20 mouse cellular contexts compared by ENCODE assay signal in the genomic region with DNA sequence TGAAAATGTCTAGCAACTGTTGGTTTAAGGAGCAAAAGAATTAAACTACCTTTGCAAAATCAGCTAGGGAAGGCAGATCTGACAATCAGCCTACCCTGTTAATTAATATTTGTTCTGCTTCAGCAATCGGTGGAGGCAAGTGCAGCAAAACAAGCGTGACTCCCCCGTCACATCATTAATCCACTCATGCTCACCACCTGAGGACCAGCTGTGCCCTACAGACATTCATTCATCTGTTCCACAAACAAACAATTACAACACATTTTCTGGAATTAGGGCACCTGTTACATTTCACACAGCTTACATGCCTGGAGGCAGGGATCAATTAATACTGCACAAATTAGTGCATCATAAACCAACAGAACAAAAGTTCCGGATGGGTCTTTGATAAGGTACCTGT.
DNase-seq lines count a peak whose midpoint lies in the region; ATAC-seq and TF ChIP-seq lines count a peak whose summit lies in the region.
"Had no signal": no experiment of that assay in that cellular context is flagged by ENCODE, and none has a peak within 500 bp of the region (broad histone marks: within the 10 kb centered on the region; RNA-seq: fewer than 3 reads in every experiment).

No protein-coding gene starts in this region.

- H3K4me1 ChIP-seq in forebrain, embryonic 12.5 days = peaks cover 46% of the 10 kb centered on the region
- H3K4me1 ChIP-seq in forebrain, embryonic 16.5 days (replicated peaks; ENCODE audit: control insufficient read depth, insufficient read depth, low read length) = peaks cover 30% of the 10 kb centered on the region
- 0 out of 2 replicates have a peak, but pooled peaks cover 3% of the 10 kb centered on the region for H3K4me1 ChIP-seq in kidney, embryonic 14.5 days (ENCODE audit: control insufficient read depth, insufficient read depth, low read length)
- H3K4me1 ChIP-seq in hindbrain, embryonic 13.5 days (replicated peaks) = peaks cover 45% of the 10 kb centered on the region
- 0 out of 2 replicates have a peak, but pooled peaks cover 3% of the 10 kb centered on the region for H3K4me1 ChIP-seq in lung, postnatal 0 days (ENCODE audit: insufficient read depth, low read depth, low read length)
- H3K4me1 ChIP-seq: stomach, embryonic 15.5 days had no signal

- no peak for TF ChIP-seq CTCF in brain, embryonic 14.5 days (IDR thresholded peaks at IDR 0.05; ENCODE audit: borderline replicate concordance, extremely low read depth, insufficient read depth, insufficient read length)
- TF ChIP-seq CTCF in lung, postnatal 0 days (IDR thresholded peaks at IDR 0.05) = no peak

- no peak for TF ChIP-seq EP300 in lung, postnatal 0 days (IDR thresholded peaks at IDR 0.05)

- H3K27me3 ChIP-seq in forebrain, embryonic 12.5 days = peaks cover 22% of the 10 kb centered on the region
- no peaks in the 10 kb centered on the region for H3K27me3 ChIP-seq in forebrain, embryonic 16.5 days (replicated peaks; ENCODE audit: control insufficient read depth, insufficient read depth, low read length)
- no peaks in the 10 kb centered on the region for H3K27me3 ChIP-seq in kidney, embryonic 14.5 days (ENCODE audit: control insufficient read depth, insufficient read depth, low read length)
- no peaks in the 10 kb centered on the region for H3K27me3 ChIP-seq in hindbrain, embryonic 13.5 days
- no peaks in the 10 kb centered on the region for H3K27me3 ChIP-seq in lung, postnatal 0 days (replicated peaks; ENCODE audit: insufficient read depth, low read length)
- H3K27me3 ChIP-seq: stomach, embryonic 15.5 days had no signal

- no peaks in the 10 kb centered on the region for H3K36me3 ChIP-seq in forebrain, embryonic 12.5 days (replicated peaks)
- H3K36me3 ChIP-seq in forebrain, embryonic 16.5 days (ENCODE audit: control insufficient read depth, insufficient read depth) = no peaks in the 10 kb centered on the region
- H3K36me3 ChIP-seq in kidney, embryonic 14.5 days (ENCODE audit: control insufficient read depth, insufficient read depth, low read length) = no peaks in the 10 kb centered on the region
- H3K36me3 ChIP-seq in hindbrain, embryonic 13.5 days = no peaks in the 10 kb centered on the region
- no peaks in the 10 kb centered on the region for H3K36me3 ChIP-seq in lung, postnatal 0 days (ENCODE audit: insufficient read depth, low read length)
- H3K36me3 ChIP-seq: heart, embryonic 10.5 days; stomach, embryonic 15.5 days had no signal

- TF ChIP-seq POLR2A in brain, embryonic 14.5 days (IDR thresholded peaks at IDR 0.05; ENCODE audit: borderline replicate concordance, extremely low read depth, insufficient read depth, insufficient read length, poor library complexity, severe bottlenecking) = no peak

- no peak overlapping the region for H3K4me2 ChIP-seq in forebrain, embryonic 12.5 days
- H3K4me2 ChIP-seq in forebrain, embryonic 16.5 days (ENCODE audit: low read length) = no peak overlapping the region
- H3K4me2 ChIP-seq in kidney, embryonic 14.5 days (replicated peaks; ENCODE audit: low read depth, low read length) = no peak overlapping the region
- no peak overlapping the region for H3K4me2 ChIP-seq in hindbrain, embryonic 13.5 days
- H3K4me2 ChIP-seq in lung, postnatal 0 days (replicated peaks; ENCODE audit: low read depth, low read length) = no peak overlapping the region
- H3K4me2 ChIP-seq: stomach, embryonic 15.5 days had no signal

- peak; percentile 13 to 33 for DNase-seq in kidney, postnatal 4 days
- peak; percentile 90 for DNase-seq in brain, embryonic 14.5 days (ENCODE audit: low read depth)
- no peak for DNase-seq in lung, postnatal 0 days (ENCODE audit: low spot score)
- no peak for DNase-seq in left cerebral cortex, adult 18-20 months (ENCODE audit: low spot score in 2 of 2)
- DNase-seq: adrenal gland, postnatal 36 days; B cell, adult 2 months; cerebellum, adult 8-10 months; kidney, adult 18-20 months; layer of hippocampus, adult 9-11 months; lung, postnatal 10 days; right cerebral cortex, postnatal 25 days; thymus, adult 18-20 months; thymus, postnatal 4 days had no signal

- H3K9me3 ChIP-seq in forebrain, embryonic 12.5 days = no peaks in the 10 kb centered on the region
- no peaks in the 10 kb centered on the region for H3K9me3 ChIP-seq in forebrain, embryonic 16.5 days (ENCODE audit: control insufficient read depth, low read length)
- peaks cover 2% of the 10 kb centered on the region for H3K9me3 ChIP-seq in kidney, embryonic 14.5 days (ENCODE audit: control insufficient read depth, low read length)
- no peaks in the 10 kb centered on the region for H3K9me3 ChIP-seq in hindbrain, embryonic 13.5 days
- no peaks in the 10 kb centered on the region for H3K9me3 ChIP-seq in lung, postnatal 0 days (ENCODE audit: low read length)
- H3K9me3 ChIP-seq: heart, embryonic 10.5 days; stomach, embryonic 15.5 days had no signal

- H3K9ac ChIP-seq in forebrain, embryonic 12.5 days = no peak overlapping the region
- no peak overlapping the region for H3K9ac ChIP-seq in forebrain, embryonic 16.5 days (replicated peaks; ENCODE audit: low read depth, low read length)
- H3K9ac ChIP-seq in kidney, embryonic 14.5 days (ENCODE audit: low read depth, low read length) = no peak overlapping the region
- no peak overlapping the region for H3K9ac ChIP-seq in hindbrain, embryonic 13.5 days
- no peak overlapping the region for H3K9ac ChIP-seq in lung, postnatal 0 days (replicated peaks; ENCODE audit: low read depth)
- H3K9ac ChIP-seq: stomach, embryonic 15.5 days had no signal

- WGBS in forebrain, embryonic 12.5 days = 14% methylated on average over 4 of the region's 4 CpGs
- WGBS in forebrain, embryonic 16.5 days = 14% methylated on average over 4 of the region's 4 CpGs
- 54% methylated on average over 4 of the region's 4 CpGs for WGBS in kidney, embryonic 14.5 days
- 18% methylated on average over 4 of the region's 4 CpGs for WGBS in hindbrain, embryonic 13.5 days
- 72% methylated on average over 4 of the region's 4 CpGs for WGBS in lung, postnatal 0 days

- no peak overlapping the region for H3K4me3 ChIP-seq in forebrain, embryonic 12.5 days (replicated peaks)
- no peak overlapping the region for H3K4me3 ChIP-seq in forebrain, embryonic 16.5 days (replicated peaks; ENCODE audit: low read length)
- no peak overlapping the region for H3K4me3 ChIP-seq in kidney, embryonic 14.5 days (ENCODE audit: low read length)
- no peak overlapping the region for H3K4me3 ChIP-seq in hindbrain, embryonic 13.5 days
- no peak overlapping the region for H3K4me3 ChIP-seq in lung, postnatal 0 days (ENCODE audit: low read depth, low read length)
- H3K4me3 ChIP-seq: heart, embryonic 10.5 days; stomach, embryonic 15.5 days had no signal

- H3K27ac ChIP-seq in forebrain, embryonic 12.5 days = no peak overlapping the region
- H3K27ac ChIP-seq in forebrain, embryonic 16.5 days (ENCODE audit: low read length) = no peak overlapping the region
- no peak overlapping the region for H3K27ac ChIP-seq in kidney, embryonic 14.5 days (ENCODE audit: low read depth, low read length)
- H3K27ac ChIP-seq in hindbrain, embryonic 13.5 days = no peak overlapping the region
- no peak overlapping the region for H3K27ac ChIP-seq in lung, postnatal 0 days (ENCODE audit: low read length)
- H3K27ac ChIP-seq: heart, embryonic 10.5 days; stomach, embryonic 15.5 days had no signal

- peak; percentile 47; the same call in 1 of the 2 replicates for ATAC-seq in forebrain, embryonic 12.5 days (ENCODE audit: low FRiP score)
- ATAC-seq in forebrain, embryonic 16.5 days = no peak
- no peak for ATAC-seq in kidney, embryonic 14.5 days (ENCODE audit: low FRiP score, low TSS enrichment)
- peak; percentile 34; the same call in 1 of the 2 replicates for ATAC-seq in hindbrain, embryonic 13.5 days (ENCODE audit: low FRiP score)
- ATAC-seq in lung, postnatal 0 days = no peak
- ATAC-seq: midbrain, embryonic 16.5 days had no signal

Comparison
In these comparisons a context has a peak if more than half of its experiments do, and no peak if none do; other contexts are left out.
1. ATAC-seq: peak in forebrain, embryonic 12.5 days (single experiment) and hindbrain, embryonic 13.5 days (single experiment); none in forebrain, embryonic 16.5 days (single experiment), kidney, embryonic 14.5 days (single experiment) and lung, postnatal 0 days (single experiment).
2. DNase-seq: peak in kidney, postnatal 4 days (2 of 2) and brain, embryonic 14.5 days (single experiment); none in lung, postnatal 0 days (single experiment) and left cerebral cortex, adult 18-20 months (0 of 2).